Mouse (Mus musculus) layer of hippocampus, postnatal 25 days (tissue): Measurements from ENCODE around the gene Islr2. TPM values are rescaled to one million over a fixed set of nuclear protein-coding genes. Genes with fewer than 3 reads are reported as not detected.

Source experiments
- DNase-seq, 2 experiments: peaks; one replicate each; pipeline ENCODE4 v3.0.0; 2022; ENCODE audit warnings: mixed read lengths in 2 of 2, low spot score in 1 of 2; ENCODE audit errors: extremely low spot score in 1 of 2
- total RNA-seq, 2 experiments: library from RNA; stranded (reverse); gene quantifications; 2 replicates each; pipeline ENCODE4 v1.2.3; 2021

Gene Islr2
- total RNA-seq, 2 experiments from 2014 or later: 152 TPM

DNA sequence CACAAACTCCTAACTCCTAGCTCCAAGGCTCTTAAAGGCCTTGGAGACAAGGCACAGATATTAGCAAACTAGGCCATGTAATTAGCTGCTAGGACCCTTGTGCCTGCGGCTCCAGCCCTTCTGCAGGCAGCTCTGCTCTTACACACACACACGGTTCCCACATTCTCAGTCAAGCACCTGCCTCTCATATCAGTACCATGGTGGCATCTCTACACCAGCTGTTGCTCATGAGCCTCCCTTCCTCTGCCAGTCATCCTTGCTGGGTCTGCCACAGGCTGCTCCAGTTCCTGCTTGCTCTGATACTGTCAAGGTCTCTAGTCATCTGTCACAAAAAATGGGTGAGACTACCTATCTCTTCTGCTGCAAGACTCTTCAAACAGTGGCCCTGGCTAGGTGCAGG lies 20.2 kb upstream of the Islr2 start:
- DNase-seq: no peak

DNA sequence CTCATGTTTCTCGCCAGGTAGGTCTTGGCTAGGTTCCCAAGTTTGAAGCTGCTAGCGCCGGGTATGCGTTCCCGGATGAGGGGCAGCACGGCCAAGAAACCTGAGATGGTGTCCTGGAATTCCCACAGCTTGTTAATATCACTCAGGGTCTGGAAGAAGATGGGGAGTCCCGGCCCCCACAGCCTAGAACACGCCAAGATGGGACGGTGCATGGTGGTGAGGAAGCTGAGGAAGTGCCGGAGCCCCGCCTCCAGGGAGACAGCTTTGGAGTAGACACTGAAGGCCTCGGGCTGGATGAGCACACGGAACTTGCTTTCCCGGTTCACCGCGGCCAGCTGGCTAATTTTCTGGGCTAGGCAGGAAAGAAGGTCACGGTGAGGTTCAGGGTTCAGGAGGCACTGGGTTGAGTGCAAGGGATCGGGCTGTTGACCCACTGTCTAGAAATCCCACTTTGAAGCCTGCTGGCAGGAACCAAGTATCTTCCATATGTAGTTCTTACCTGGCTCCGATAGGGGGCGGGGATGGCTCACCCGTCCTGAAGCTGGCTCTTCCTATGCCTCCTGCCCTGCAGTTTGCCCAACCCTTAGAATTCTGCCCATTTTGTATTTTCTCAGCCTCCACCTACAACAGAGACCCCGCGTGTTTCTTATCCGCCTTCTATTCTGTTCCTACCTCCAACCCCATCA lies 16.2 kb upstream of the Islr2 start:
- DNase-seq: peak in 1 of 2 experiments; percentile 36

DNA sequence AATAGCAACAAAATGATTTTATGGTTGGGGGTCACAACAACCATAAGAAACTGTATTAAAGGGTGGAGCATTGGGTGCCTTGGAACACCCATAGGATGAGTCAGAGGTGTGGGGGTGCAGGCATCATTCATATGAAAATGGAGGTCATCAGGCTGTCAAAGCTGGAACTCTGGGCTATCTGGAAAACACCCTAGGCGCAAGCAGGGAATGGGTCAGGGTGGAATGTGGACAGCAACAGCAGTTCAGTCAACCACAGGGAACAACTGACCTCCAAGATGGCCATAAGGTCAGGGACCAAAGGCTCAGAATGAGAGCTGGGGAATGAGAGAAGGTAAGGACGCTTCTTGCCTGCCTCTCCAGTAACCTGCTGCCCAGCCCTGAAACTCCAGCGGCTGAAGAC lies 14.4 kb upstream of the Islr2 start:
- no peak for DNase-seq

DNA sequence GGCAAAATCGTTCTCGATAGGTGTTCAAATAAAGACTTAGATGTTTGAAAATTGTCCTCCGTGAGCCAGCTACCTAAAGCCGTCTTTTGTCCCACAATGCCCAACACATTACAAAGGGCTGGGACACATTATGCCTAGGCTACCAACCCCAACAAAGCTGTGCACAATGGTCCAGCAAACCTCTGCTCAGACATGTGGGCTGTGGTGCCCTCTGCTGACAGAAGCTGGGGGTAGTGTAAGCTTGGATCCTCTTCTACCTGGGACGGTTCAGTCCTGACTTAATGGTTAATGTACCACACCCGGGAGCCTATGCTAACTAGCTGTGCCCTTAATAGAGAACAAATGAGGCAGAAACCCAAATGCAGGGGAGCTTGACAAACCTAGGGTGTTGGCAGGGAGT lies 12.3 kb upstream of the Islr2 start:
- DNase-seq: peak in 1 of 2 experiments; percentile 65

DNA sequence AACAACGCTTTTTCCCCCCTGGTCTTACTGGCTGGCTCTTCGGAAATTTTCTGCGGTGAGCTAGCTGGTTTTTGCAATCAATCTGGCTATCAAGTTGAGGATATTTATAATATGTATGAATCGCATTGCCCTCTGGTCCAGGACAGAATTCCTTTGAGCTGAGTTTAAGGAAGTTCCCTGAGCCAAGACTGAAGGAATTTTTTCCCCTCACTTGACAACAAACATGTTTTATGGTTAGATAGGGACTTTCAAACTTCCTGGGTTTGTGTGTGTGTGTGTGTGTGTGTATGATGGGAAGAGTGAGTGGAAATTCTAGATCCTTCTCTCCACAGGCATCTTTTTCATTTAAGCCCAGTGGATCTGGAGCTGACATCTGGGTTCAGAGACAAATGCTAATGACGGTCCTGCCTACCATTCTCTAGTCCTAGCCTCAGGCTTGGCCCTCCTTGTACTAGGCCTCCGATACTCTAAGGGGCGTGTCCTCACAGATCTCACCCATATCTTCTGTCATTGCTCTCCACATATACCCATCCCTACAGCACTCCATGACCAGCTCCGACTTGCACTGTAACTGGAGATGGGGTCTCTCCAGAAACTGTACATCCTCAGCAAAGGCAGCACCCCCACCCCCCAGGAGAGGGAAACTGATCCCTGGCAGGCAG lies 10.5 kb upstream of the Islr2 start:
- DNase-seq: no peak

DNA sequence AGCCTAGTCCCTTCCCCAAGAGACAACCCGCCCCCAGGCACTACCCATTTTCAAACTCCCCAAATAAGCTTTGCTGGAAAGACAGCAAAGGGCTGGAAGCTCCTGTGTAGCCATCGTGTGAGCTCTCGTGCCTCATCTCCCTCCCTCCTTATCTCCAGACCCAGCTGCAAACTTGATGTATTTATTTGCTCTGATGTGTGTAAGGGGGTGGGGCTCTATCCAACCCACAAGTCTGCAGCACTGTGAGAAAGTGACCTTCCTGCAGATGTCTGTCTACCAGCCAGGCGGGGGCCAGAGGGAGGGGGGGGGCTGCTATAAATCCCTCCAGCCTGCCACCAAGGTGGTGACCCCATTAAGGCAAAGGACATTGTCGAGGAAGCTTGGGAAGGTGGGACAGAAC lies 9.7 kb upstream of the Islr2 start:
- no peak for DNase-seq

DNA sequence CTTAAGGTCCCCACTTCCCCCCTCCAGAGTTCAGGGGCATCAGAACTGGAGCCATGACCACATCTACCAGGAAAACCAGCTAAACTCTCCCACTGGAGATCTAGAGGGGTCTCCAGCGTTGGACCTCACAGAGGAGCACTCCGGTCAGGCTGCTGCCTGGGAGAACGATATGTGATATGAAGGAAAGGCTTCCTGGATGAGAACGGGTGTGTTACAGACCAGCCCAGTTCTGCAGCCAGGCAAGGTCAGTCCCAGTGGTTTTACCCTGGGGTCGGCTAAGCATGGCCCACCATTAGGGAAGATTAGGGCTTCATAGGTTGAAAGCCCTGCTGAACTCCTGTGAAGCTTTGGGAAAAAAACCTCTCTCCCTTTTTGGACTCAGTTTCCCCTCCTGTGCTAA lies 9.3 kb upstream of the Islr2 start:
- DNase-seq: no peak

DNA sequence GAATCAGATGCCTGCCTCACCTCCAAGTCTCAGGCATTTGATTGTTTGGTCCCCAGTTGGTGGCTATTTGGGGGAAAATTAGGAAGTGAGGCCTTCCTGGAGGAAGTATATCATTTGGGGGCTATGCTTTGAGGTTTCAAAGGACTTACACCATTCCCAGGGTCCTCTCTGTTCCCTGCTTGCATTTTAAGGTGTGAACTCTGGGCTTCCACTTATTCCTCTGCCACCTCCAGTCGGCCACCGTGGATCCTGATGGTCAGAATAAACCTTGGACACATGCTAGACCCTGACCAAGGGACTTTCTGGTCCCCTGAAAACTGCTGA lies 6.1 kb upstream of the Islr2 start:
- no peak for DNase-seq

DNA sequence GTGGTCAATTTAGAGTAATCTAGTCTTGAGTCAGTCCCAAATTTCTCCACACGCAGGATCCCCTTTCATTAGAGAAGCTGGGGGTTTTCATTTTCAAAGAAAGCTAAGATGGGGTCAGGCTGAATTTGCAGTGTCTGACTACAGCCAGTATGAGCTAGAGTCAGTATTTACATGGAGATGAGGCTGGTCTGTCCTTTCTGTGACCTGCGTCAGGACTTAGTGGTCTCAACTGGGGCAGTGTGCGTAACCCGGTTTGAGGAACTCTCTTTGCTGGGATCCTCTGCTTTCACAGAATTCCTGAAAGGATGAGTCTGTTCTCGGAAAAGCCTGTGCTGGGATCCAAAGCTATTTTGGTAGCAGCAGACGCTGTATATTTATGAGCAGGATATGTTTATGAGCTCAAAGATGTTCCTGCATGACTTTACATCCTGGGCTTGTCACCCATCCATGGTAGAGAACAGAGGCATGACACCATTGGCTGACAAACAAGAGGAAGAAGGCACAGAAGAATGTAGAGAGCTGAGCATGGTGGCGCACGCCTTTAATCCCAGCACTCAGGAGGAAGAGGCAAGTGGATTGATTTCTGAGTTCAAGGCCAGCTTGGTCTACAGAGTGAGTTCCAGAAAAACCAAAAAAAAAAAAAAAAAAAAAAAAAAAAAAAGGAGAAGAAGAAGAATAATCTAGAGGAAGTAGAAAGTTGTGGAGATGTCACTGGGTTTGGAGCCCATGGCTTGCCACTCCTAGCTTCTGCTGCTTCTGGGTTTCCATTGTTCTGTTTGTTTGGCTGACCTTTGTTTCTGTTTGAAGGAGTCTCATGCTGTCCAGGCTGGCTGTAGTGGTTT lies 5.6 kb upstream of the Islr2 start:
- no peak for DNase-seq

DNA sequence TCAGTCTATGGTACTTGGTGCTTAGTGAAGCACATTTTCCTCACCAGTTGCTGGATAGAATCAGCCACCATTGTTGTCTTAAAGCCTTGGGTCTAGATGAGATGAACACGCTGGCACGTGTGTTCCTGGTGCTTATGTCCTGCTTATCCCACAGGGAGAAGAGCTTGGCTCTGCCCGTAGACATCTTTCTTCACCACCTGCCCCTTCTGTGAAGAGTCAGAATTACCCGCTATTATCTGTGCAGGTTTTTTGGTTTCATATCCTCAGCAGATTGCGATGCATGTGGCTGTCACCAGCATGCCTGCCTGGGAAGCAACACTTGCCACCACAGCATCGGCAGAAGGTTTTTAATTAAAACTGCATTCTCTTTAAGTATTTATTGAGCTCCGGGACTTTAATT lies 1.9 kb upstream of the Islr2 start:
- DNase-seq: peak in 1 of 2 experiments; percentile 20

DNA sequence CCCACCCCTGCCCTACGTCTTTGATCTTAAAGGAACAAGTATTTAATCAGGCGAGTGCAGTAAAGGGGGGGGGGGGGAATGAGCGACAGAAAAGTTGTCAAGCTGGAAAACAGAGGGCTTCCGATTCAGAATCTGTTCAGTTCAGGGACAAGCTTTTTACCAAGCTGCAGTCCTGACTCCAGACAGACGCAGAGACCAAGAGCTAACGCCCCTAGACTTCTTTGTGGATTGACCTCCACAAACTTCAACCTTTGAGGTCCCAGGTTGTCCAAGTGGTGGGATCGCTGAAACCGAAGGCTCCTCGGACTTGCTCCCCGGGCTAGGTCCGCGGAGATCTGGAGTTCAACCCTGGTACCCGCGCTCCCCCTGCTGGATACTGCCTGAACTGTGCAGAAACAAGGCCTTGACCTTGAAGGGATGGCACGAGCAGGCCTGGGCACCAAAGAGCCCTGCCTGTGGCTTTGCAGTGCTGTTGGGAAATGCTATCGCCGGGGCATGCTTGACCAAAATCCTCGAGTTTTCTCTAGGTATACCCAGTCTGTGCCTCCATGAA lies 405 bp upstream of the Islr2 start:
- peak; percentile 92 to 98 for DNase-seq

DNA sequence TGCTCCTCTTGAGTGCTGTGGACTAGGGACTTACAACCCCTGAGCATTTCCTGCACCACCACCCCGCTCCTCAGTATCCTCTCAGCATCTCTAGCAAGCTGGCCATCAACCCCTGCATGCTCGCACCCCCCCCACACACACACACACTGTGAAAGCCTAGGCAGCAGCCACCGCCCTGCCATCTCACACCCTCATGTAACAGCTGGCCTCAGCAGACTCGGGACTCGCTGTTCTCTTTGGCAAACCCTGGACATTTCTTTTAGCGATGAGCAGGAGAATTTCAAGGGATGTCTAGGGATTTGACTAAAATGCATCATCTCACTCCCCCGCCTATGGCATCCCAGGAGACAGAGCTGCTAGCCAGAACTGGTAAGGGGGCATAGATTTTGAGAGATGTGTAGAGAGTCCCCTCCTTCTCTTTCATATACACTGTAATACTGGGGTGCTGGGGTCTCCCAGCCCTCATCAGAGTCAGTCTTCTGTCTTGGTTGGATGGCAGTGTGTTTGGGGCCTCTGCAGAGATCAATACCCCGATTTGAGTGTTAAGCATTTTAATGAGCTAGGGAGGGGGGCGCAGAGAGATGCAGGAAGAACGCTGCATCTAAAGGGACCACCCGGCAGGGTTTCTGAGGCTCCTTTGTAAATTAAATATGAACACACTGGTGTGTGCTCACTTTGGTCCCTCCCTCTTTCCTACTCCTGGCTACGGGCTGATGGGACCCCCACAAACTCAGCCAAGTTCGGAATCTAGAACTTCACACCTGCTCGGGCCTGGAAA lies 1.3 kb downstream of the Islr2 start:
- DNase-seq: no peak

DNA sequence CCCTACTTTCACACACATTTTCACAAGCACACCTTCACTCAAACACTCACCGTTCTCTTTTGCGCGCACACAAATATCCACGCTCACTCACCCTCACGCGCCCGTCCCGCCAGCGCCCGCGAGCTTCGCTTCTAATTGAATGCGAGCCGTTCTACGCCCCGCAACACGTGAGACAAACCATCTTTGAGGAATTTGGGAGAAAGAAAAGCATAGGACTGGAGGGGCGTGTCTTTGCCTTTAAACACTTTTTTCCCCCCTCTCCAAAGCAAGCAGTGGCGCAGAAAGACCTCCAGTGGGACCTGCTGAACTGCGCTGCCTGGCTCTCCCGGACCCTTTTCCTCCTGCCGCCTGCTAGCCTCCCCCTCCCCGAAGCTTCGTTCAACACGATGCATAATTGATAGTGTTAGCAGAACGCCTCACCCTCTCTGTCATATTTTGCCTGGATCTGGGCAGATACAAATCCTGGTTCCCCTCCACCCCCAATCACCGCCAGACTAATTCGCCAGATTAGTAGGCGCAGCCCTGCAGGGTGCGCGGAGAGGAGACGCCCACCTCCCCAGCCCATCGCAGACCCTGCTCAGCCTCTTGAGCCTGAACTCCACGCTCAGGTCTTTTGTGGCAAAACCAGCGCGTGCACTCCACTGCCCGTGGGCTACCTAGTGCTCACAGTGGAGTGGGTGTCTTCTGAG lies 2.1 kb downstream of the Islr2 start:
- peak in 1 of 2 experiments; percentile 35 for DNase-seq

DNA sequence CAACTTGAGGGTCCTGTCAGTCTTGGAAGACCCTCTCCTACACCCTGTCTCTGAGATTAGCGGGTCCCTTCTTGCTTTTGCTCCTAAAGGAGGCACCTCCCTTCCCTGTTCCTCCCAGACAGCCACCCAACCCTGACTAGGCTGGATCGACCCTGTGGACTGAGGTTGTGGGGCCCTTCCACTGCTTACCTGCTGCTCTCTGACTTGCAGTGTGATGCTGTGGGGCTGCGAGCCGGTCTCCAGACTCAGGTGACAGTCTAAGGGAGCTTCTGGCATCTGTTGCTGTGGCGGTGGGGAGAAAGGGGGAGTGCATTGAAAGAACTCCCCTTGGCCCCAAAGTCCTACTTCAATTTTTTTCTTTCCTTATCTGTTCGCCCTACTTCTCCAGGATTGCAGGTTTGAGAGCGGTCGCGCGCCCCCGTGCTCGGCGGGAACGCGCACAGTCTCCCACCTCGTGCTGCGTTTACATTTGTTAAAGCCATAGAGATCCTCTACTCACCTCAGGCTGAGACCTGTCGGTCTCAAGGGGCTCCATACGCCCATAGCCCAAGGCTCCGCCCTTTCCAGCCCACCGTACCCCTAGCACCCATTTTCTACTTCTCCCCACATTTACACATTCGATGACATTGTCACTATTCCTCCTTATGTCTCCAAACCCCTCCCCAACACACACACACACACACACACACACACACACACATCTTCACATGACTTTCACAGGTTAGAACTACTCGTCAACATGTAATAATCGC lies 2.9 kb downstream of the Islr2 start:
- peak in 1 of 2 experiments; percentile 40 for DNase-seq

DNA sequence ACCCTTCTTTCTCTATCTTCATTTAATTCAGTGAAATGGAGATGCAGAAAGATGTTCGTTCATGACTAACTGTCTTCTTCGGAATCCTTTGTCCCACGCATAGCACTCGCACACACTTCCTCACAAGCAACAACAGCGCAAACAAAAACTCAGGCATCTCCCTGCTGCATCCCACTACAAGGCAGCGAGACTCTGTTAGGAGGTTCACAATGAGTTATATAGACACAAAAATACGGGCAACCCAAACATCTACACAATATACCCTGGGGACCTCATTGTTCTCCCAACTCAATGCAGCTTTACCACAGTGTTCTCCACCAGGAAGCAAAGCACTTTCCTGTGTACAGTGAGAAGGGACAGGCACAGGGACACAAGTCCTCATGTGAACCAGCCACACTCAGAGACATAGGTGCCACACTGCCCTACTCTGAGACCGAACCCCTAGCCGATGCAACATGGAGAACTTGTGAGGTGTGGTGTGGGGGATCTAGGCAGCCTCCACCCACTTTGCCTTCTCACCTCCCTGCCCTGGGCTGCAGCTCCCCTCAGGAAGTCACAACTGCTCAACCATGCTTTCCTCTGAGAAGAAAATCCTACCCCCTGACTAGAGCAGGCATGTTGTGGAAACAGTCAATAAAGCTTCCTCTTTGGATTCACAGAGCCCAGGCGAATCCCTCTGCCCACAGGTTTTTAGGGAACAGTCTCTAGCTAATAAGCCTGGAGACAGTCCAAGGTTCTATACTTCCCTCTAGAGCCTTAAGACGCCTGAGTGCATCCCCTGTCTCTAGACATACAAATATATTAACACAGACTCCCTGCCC lies 3.6 kb downstream of the Islr2 start:
- no peak for DNase-seq

DNA sequence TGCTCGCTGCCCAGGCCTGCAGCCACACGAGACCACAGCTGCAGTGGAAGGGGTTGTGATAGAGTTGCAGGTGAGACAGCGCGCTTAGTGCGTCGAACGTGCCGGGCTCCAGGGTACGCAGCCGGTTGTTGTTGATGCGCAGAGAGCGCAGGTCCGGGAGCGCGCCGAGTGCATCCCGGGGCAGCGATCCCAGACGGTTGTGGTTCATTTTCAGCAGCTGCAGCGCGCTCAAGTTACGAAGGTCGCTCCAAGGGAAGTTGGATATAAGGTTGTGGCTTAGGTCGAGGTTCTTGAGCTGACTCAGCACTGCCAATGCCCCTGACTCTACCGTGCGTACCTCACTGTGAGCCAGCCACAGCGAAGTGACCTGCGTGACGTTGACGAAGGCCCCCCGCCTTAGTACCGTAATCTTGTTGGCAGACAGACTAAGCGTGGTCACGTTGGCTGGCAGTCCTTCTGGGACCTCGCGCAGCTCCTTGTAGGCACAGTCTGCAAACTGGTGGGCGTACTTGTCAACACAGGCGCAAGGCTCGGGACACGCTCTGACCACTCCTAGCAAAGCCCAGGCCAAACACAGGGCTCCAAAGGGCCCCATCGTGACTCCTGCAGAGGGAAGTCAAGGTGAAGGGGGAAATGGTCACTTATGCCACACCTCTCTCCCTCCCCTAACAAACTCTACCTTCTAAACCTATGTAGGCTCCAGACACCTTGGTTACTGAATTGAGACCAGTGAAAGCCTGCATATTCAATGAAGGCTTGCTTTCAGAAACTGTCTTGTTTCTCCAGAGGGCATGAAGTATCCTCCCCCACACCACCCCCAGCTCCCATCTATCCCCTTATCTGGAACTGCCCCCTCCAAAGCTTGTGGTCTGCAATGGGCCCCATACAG lies 4.5 kb downstream of the Islr2 start:
- peak; percentile 21 to 36 for DNase-seq

DNA sequence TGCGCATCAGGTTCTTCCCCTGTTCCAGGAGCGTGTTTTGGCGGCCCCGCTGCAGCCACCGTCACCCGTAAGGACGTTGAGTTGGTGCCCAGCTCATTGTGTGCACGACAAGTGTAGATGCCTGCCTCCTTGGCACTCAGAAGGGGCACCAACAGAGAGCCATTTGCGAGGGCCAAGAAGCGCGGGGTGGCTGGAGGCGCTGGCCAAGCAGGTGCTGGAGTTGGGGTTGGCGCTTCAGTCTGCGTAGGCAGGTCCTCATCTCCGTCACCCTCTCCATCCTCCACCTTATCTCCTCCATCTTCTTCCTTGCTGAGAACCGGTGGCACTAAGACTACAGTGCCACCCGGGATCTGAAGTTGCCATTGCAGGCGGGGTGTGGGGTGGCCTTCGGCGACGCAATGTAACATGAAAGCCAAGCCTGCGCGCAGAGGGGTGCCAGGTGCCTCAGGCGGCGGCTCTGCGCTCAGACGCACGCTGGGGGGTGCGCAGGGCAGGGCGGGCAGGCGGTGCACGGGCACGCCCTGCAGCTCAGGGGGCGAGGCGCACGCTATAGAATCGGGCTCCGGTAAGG lies 5.2 kb downstream of the Islr2 start:
- peak in 1 of 2 experiments; percentile 22 for DNase-seq
